Mouse (Mus musculus) small intestine, adult 2 months (tissue): ENCODE data around the gene Syt14.

Experiments
- CTCF ChIP-seq: fragments of 200-500 bp; IDR thresholded peaks from 2 replicates; pipeline ENCODE4 v1.5.1; 2012; ENCODE audit warnings: low read depth, mild to moderate bottlenecking, control low read depth, inconsistent platforms, low read length, moderate library complexity, mixed read lengths; ENCODE audit not compliant: insufficient replicate concordance, insufficient read length; ENCODE audit errors: extremely low read depth
- POLR2A ChIP-seq: fragments of 200-500 bp; IDR thresholded peaks from 2 replicates; pipeline ENCODE4 v1.6.1; 2012; ENCODE audit warnings: low read depth, mild to moderate bottlenecking, control low read depth, inconsistent platforms, low read length, moderate library complexity

DNA sequence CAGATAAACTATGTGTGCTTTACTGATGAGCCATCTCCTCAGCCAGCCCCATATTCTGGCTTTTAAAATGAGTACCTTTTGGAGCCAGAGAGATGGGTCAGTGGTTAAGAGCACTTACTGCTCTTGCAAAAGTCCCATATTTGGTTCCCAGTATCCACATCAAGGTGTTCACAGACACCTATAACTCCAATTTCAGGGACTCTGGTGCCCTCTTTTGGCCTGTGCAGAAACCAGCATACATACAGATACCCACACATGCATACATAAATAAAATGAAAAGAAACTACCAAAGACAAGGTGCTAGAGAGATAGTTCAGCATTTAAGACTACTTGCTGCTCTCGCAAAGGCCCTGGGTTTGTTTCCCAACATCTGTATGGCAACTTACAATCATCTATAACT is 48.4 kb upstream of the Syt14 start:
- no peak for TF ChIP-seq CTCF
- TF ChIP-seq POLR2A, result no peak
